Mouse (Mus musculus): ENCODE results near the gene Ppp4r1. TPM values are rescaled to one million over a fixed set of nuclear protein-coding genes. Genes with fewer than 3 reads are reported as not detected.

Ppp4r1 gene
- total and polyA plus RNA-seq, 3 experiments: 21.8 to 313 (median 34.3) TPM

DNA sequence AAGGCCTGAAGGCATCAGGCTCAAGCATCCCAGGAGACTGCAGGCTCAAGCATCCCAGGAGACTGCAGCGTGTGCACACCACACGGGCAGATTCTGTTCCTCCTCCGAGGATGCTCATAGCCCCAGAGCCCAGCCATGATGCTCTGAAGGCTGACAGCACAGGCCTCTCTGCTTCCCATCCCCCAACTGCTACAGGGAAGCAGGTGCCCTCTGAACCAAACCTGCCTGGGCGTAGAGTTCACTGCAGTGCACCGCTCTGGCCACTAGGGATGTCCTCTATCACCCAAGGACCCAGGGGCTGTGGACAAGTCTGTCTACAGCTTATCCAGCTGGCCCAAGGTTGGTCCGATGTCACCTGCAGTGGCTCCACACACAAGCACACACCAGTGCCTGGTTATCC, 90.3 kb downstream of the Ppp4r1 start:
- no peaks in the 10 kb centered on the region for H3K27me3 ChIP-seq (ENCODE audit: control insufficient read depth in 1 of 2, insufficient read depth in 2 of 2, low read length in 2 of 2)
- H3K4me3 ChIP-seq (ENCODE audit: control insufficient read depth in 1 of 2, insufficient read depth in 1 of 2, low read depth in 2 of 2, low read length in 2 of 2): no peak overlapping the region
- no peak overlapping the region for H3K27ac ChIP-seq (ENCODE audit: control insufficient read depth, low read depth, low read length)
- peaks cover 0 to 5% of the 10 kb centered on the region in 2 experiments; a peak in 2 of 4 replicates for H3K4me1 ChIP-seq (ENCODE audit: control insufficient read depth in 1 of 2, insufficient read depth in 2 of 2, low read length in 2 of 2)
- no peaks in the 10 kb centered on the region for H3K9me3 ChIP-seq (replicated peaks; ENCODE audit: insufficient read depth, low read length)
- peaks cover 15% of the 10 kb centered on the region for H3K79me2 ChIP-seq (ENCODE audit: control insufficient read depth, insufficient read depth, low read length, poor library complexity)
- peaks cover 0 to 2% of the 10 kb centered on the region in 2 experiments; a peak in 2 of 4 replicates for H3K36me3 ChIP-seq (ENCODE audit: control insufficient read depth in 1 of 2, insufficient read depth in 2 of 2, low read length in 2 of 2)
- TF ChIP-seq ZMIZ1 (IDR thresholded peaks at IDR 0.05; ENCODE audit: low read depth, low read length) (no peak), CTCF (IDR thresholded peaks at IDR 0.05 in 2 of 3, conservative IDR thresholded peaks at IDR 0.05 in 1 of 3; ENCODE audit: control insufficient read depth in 1 of 3, insufficient read depth in 1 of 3, low read depth in 2 of 3, low read length in 3 of 3, poor library complexity in 1 of 3, severe bottlenecking in 1 of 3) (peak; percentile 58 to 65 (median 60))
- DNase-seq (ENCODE audit: low read depth, low spot score): peak; percentile 54
- no peak overlapping the region for H3K9ac ChIP-seq (ENCODE audit: control insufficient read depth, low read depth, low read length, poor library complexity, severe bottlenecking)

DNA sequence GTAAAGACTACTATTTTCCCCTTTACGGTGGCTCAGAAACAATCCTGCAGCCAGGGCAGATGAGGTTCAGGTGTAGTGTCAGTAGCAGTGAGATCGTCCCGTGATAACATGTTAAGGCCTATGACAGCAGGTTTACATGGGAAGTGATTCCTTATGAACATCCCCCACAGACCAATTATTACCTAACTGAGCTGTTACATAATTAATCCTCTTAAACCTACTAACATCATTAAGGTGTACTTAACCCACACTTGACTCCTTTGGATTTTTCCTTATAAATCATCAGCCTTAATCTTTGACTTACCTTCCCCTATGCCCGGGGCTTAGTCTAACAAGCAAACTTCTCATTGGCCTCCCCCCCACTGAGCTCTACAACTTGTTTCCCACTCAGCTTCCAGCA, 90.8 kb downstream of the Ppp4r1 start:
- H3K4me1 ChIP-seq (ENCODE audit: control insufficient read depth in 1 of 2, insufficient read depth in 2 of 2, low read length in 2 of 2): peaks cover 0 to 5% of the 10 kb centered on the region in 2 experiments; a peak in 2 of 4 replicates
- no peak overlapping the region for H3K27ac ChIP-seq (ENCODE audit: control insufficient read depth, low read depth, low read length)
- H3K9me3 ChIP-seq (replicated peaks; ENCODE audit: insufficient read depth, low read length): no peaks in the 10 kb centered on the region
- no peak overlapping the region for H3K4me3 ChIP-seq (ENCODE audit: control insufficient read depth in 1 of 2, insufficient read depth in 1 of 2, low read depth in 2 of 2, low read length in 2 of 2)
- peaks cover 16% of the 10 kb centered on the region for H3K79me2 ChIP-seq (ENCODE audit: control insufficient read depth, insufficient read depth, low read length, poor library complexity)
- TF ChIP-seq TAL1 (IDR thresholded peaks at IDR 0.05; ENCODE audit: low read length) (no peak), UBTF (IDR thresholded peaks at IDR 0.05; ENCODE audit: borderline replicate concordance, insufficient read depth, low read depth, low read length) (no peak), SMC3 (IDR thresholded peaks at IDR 0.05; ENCODE audit: low read depth, low read length) (no peak), ZC3H11A (IDR thresholded peaks at IDR 0.05; ENCODE audit: low read depth, low read length) (no peak), MAFK (IDR thresholded peaks at IDR 0.05; ENCODE audit: borderline replicate concordance, low read depth, low read length) (no peak), MYB (IDR thresholded peaks at IDR 0.05; ENCODE audit: low read depth, low read length) (no peak), NELFE (IDR thresholded peaks at IDR 0.05; ENCODE audit: low read depth, low read length) (no peak), JUND (IDR thresholded peaks at IDR 0.05; ENCODE audit: low read depth, low read length) (no peak), MAX (IDR thresholded peaks at IDR 0.05; ENCODE audit: low read length) (no peak), RCOR1 (IDR thresholded peaks at IDR 0.05; ENCODE audit: low read depth, low read length) (no peak), EP300 (IDR thresholded peaks at IDR 0.05; ENCODE audit: low read depth in 1 of 2, low read length in 2 of 2) (no peak), CHD1 (IDR thresholded peaks at IDR 0.05; ENCODE audit: low read depth, low read length) (no peak), TBP (IDR thresholded peaks at IDR 0.05; ENCODE audit: low read depth, low read length) (no peak)
- peaks cover 0 to 2% of the 10 kb centered on the region in 2 experiments; a peak in 2 of 4 replicates for H3K36me3 ChIP-seq (ENCODE audit: control insufficient read depth in 1 of 2, insufficient read depth in 2 of 2, low read length in 2 of 2)
- H3K9ac ChIP-seq (ENCODE audit: control insufficient read depth, low read depth, low read length, poor library complexity, severe bottlenecking): no peak overlapping the region
- no peaks in the 10 kb centered on the region for H3K27me3 ChIP-seq (ENCODE audit: control insufficient read depth in 1 of 2, insufficient read depth in 2 of 2, low read length in 2 of 2)
- DNase-seq (ENCODE audit: low read depth, low spot score): no peak

DNA sequence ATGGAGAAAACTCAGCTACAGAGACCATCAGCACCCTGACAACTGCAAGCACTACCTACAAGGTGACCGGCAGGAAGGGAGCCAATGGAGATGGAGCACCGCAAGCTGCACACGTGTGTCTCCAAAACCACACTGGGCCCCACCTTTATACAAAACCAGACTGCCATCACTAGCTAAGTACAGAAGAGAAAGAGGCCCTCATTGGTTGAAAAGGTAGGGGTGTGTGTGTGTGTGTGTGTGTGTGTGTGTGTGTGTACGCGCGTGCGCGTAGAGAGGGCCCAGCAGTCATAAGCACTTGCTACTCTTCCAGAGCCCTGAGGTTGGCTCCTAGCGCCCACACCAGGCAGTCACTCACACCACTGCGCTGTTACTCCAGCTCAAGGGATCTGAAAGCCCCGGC, 91.5 kb downstream of the Ppp4r1 start:
- Histone ChIP-seq H3K4me3 (ENCODE audit: control insufficient read depth in 1 of 2, insufficient read depth in 1 of 2, low read depth in 2 of 2, low read length in 2 of 2) (no peak overlapping the region), H3K79me2 (ENCODE audit: control insufficient read depth, insufficient read depth, low read length, poor library complexity) (peaks cover 20% of the 10 kb centered on the region), H3K36me3 (ENCODE audit: control insufficient read depth in 1 of 2, insufficient read depth in 2 of 2, low read length in 2 of 2) (peaks cover 0 to 2% of the 10 kb centered on the region in 2 experiments; a peak in 2 of 4 replicates), H3K9ac (ENCODE audit: control insufficient read depth, low read depth, low read length, poor library complexity, severe bottlenecking) (no peak overlapping the region), H3K9me3 (replicated peaks; ENCODE audit: insufficient read depth, low read length) (no peaks in the 10 kb centered on the region), H3K27me3 (ENCODE audit: control insufficient read depth in 1 of 2, insufficient read depth in 2 of 2, low read length in 2 of 2) (no peaks in the 10 kb centered on the region), H3K4me1 (ENCODE audit: control insufficient read depth in 1 of 2, insufficient read depth in 2 of 2, low read length in 2 of 2) (peaks cover 0 to 5% of the 10 kb centered on the region in 2 experiments; a peak in 2 of 4 replicates), H3K27ac (ENCODE audit: control insufficient read depth, low read depth, low read length) (no peak overlapping the region)
- no peak for TF ChIP-seq ETS1 (IDR thresholded peaks at IDR 0.05; ENCODE audit: low read depth, low read length)
- no peak for TF ChIP-seq RAD21 (IDR thresholded peaks at IDR 0.05; ENCODE audit: low read depth, low read length)
- TF ChIP-seq TCF12 (IDR thresholded peaks at IDR 0.05; ENCODE audit: low read depth, low read length): no peak
- no peak for TF ChIP-seq EP300 (IDR thresholded peaks at IDR 0.05; ENCODE audit: low read depth in 1 of 2, low read length in 2 of 2)
- no peak for TF ChIP-seq ZMIZ1 (IDR thresholded peaks at IDR 0.05; ENCODE audit: low read depth, low read length)
- no peak for TF ChIP-seq MEF2A (IDR thresholded peaks at IDR 0.05; ENCODE audit: extremely low read depth, insufficient replicate concordance, low read depth, low read length, poor library complexity, severe bottlenecking)
- DNase-seq (ENCODE audit: low read depth, low spot score): no peak

All from MEL (cell line).